Comparison of ENCODE assay signal across 8 mouse cellular contexts in genomic region chr8:85026670-85027515, GRCm38 (mm10). TPM values are rescaled to one million over a fixed set of nuclear protein-coding genes. Genes with fewer than 3 reads are reported as not detected.
DNase-seq lines count a peak whose midpoint lies in the region; ATAC-seq and TF ChIP-seq lines count a peak whose summit lies in the region.

Gene Trir (plus strand): TSS chr8:85026823.

- peaks cover 70% of the 10 kb centered on the region for H3K79me3 ChIP-seq in C2C12 (ENCODE audit: low read depth)

- DNase-seq in brain, embryonic 14.5 days (ENCODE audit: low read depth) = peak; percentile 97
- peak; percentile 98 for DNase-seq in kidney, postnatal 0 days (ENCODE audit: low spot score)
- peak; percentile 93 for DNase-seq in liver, embryonic 11.5 days (ENCODE audit: low spot score)
- DNase-seq in naive thymus-derived CD4-positive, alpha-beta T cell, adult 2 months (ENCODE audit: low read depth) = peak; percentile 93

- peak; percentile 89 for ATAC-seq in heart, embryonic 12.5 days (ENCODE audit: insufficient number of reproducible peaks, low FRiP score)
- ATAC-seq in kidney, postnatal 0 days (replicated peaks; ENCODE audit: low FRiP score, low read depth) = peak; percentile 79
- peak; percentile 83 for ATAC-seq in liver, embryonic 11.5 days (replicated peaks; ENCODE audit: low FRiP score)
- peak; percentile 87 for ATAC-seq in stomach, embryonic 14.5 days (ENCODE audit: insufficient number of reproducible peaks, insufficient read depth, low FRiP score, low read depth)

- TF ChIP-seq CTCF in C2C12 (IDR thresholded peaks at IDR 0.05; ENCODE audit: control insufficient read depth, insufficient read depth, insufficient read length) = no peak
- no peak for TF ChIP-seq CTCF in brain, embryonic 14.5 days (IDR thresholded peaks at IDR 0.05; ENCODE audit: borderline replicate concordance, extremely low read depth, insufficient read depth, insufficient read length)
- TF ChIP-seq CTCF in kidney, postnatal 0 days (IDR thresholded peaks at IDR 0.05; ENCODE audit: low read depth) = no peak

- H3K27me3 ChIP-seq in C2C12 (ENCODE audit: control insufficient read depth, insufficient read depth, insufficient read length) = no peaks in the 10 kb centered on the region
- no peaks in the 10 kb centered on the region for H3K27me3 ChIP-seq in erythroblast, embryonic 14.5 days (ENCODE audit: control insufficient read depth)
- H3K27me3 ChIP-seq in heart, embryonic 12.5 days (replicated peaks) = no peaks in the 10 kb centered on the region
- H3K27me3 ChIP-seq in kidney, postnatal 0 days (ENCODE audit: insufficient read depth, low read length) = no peaks in the 10 kb centered on the region
- H3K27me3 ChIP-seq in liver, embryonic 11.5 days (replicated peaks; ENCODE audit: control insufficient read depth, insufficient read depth, low read length) = no peaks in the 10 kb centered on the region
- no peaks in the 10 kb centered on the region for H3K27me3 ChIP-seq in stomach, embryonic 14.5 days (ENCODE audit: control insufficient read depth, insufficient read depth, low read length)

- under 1% methylated on average over 71 of the region's 75 CpGs for WGBS in heart, embryonic 12.5 days
- under 1% methylated on average over 70 of the region's 75 CpGs for WGBS in kidney, postnatal 0 days
- under 1% methylated on average over 72 of the region's 75 CpGs for WGBS in liver, embryonic 11.5 days
- WGBS in stomach, embryonic 14.5 days = under 1% methylated on average over 69 of the region's 75 CpGs

- peak within 1 kb of the TSS; percentile 84 for H3K27ac ChIP-seq in heart, embryonic 12.5 days (ENCODE audit: poor library complexity, severe bottlenecking)
- peak within 1 kb of the TSS; percentile 91 for H3K27ac ChIP-seq in kidney, postnatal 0 days
- H3K27ac ChIP-seq in liver, embryonic 11.5 days (ENCODE audit: low read depth, low read length) = peak within 1 kb of the TSS; percentile 94
- peak within 1 kb of the TSS; percentile 83 for H3K27ac ChIP-seq in stomach, embryonic 14.5 days (ENCODE audit: low read length)

- H3K4me1 ChIP-seq in erythroblast, embryonic 14.5 days (ENCODE audit: control insufficient read depth) = peaks cover 61% of the 10 kb centered on the region
- peaks cover 36% of the 10 kb centered on the region for H3K4me1 ChIP-seq in heart, embryonic 12.5 days (replicated peaks)
- peaks cover 14% of the 10 kb centered on the region for H3K4me1 ChIP-seq in kidney, postnatal 0 days (replicated peaks; ENCODE audit: insufficient read depth, low read length)
- peaks cover 35% of the 10 kb centered on the region for H3K4me1 ChIP-seq in liver, embryonic 11.5 days (replicated peaks; ENCODE audit: control insufficient read depth, insufficient read depth, low read length)
- H3K4me1 ChIP-seq in stomach, embryonic 14.5 days (ENCODE audit: control insufficient read depth, insufficient read depth, low read length) = peaks cover 28% of the 10 kb centered on the region

- peaks cover 43% of the 10 kb centered on the region for H3K36me3 ChIP-seq in C2C12 (ENCODE audit: control insufficient read depth, insufficient read depth)
- peaks cover 61% of the 10 kb centered on the region for H3K36me3 ChIP-seq in erythroblast, embryonic 14.5 days (ENCODE audit: control insufficient read depth)
- H3K36me3 ChIP-seq in heart, embryonic 12.5 days = peaks cover 48% of the 10 kb centered on the region
- H3K36me3 ChIP-seq in kidney, postnatal 0 days (ENCODE audit: insufficient read depth, low read length) = peaks cover 24% of the 10 kb centered on the region
- peaks cover 37% of the 10 kb centered on the region for H3K36me3 ChIP-seq in liver, embryonic 11.5 days (ENCODE audit: control insufficient read depth, insufficient read depth, low read length)
- peaks cover 42% of the 10 kb centered on the region for H3K36me3 ChIP-seq in stomach, embryonic 14.5 days (ENCODE audit: control insufficient read depth, insufficient read depth, low read length)

- peak within 1 kb of the TSS; percentile 98 for H3K4me2 ChIP-seq in heart, embryonic 12.5 days
- H3K4me2 ChIP-seq in kidney, postnatal 0 days (ENCODE audit: low read length) = peak within 1 kb of the TSS; percentile 93
- peak within 1 kb of the TSS; percentile 92 for H3K4me2 ChIP-seq in liver, embryonic 11.5 days
- peak within 1 kb of the TSS; percentile 95 for H3K4me2 ChIP-seq in stomach, embryonic 14.5 days (replicated peaks; ENCODE audit: low read depth, low read length)

- H3K4me3 ChIP-seq in C2C12 (ENCODE audit: insufficient read depth, poor library complexity, severe bottlenecking) = peak within 1 kb of the TSS; percentile 98
- H3K4me3 ChIP-seq in erythroblast, embryonic 14.5 days (replicated peaks) = peak within 1 kb of the TSS; percentile 99
- H3K4me3 ChIP-seq in heart, embryonic 12.5 days = peak within 1 kb of the TSS; percentile 97
- H3K4me3 ChIP-seq in kidney, postnatal 0 days (replicated peaks; ENCODE audit: low read depth, low read length) = peak within 1 kb of the TSS; percentile 98
- peak within 1 kb of the TSS; percentile 100 for H3K4me3 ChIP-seq in liver, embryonic 11.5 days (ENCODE audit: low read depth, low read length)
- H3K4me3 ChIP-seq in stomach, embryonic 14.5 days (ENCODE audit: low read depth, low read length) = peak within 1 kb of the TSS; percentile 98

- peaks cover 85% of the 10 kb centered on the region for H3K79me2 ChIP-seq in C2C12 (ENCODE audit: control insufficient read depth, insufficient read depth)

- TF ChIP-seq POLR2A in brain, embryonic 14.5 days (IDR thresholded peaks at IDR 0.05; ENCODE audit: borderline replicate concordance, extremely low read depth, insufficient read depth, insufficient read length, poor library complexity, severe bottlenecking) = peak; percentile 96

- peak within 1 kb of the TSS; percentile 100 for H3K9ac ChIP-seq in heart, embryonic 12.5 days
- H3K9ac ChIP-seq in kidney, postnatal 0 days (ENCODE audit: low read depth, low read length) = peak within 1 kb of the TSS; percentile 99
- peak within 1 kb of the TSS; percentile 99 for H3K9ac ChIP-seq in liver, embryonic 11.5 days (ENCODE audit: low read depth, low read length)
- H3K9ac ChIP-seq in stomach, embryonic 14.5 days (replicated peaks; ENCODE audit: low read depth, low read length) = peak within 1 kb of the TSS; percentile 99

- peak within 1 kb of the TSS; percentile 84 for H3ac ChIP-seq in C2C12 (ENCODE audit: control insufficient read depth, insufficient read length, low read depth)

- no peaks in the 10 kb centered on the region for H3K9me3 ChIP-seq in erythroblast, embryonic 14.5 days (ENCODE audit: control insufficient read depth, low read length)
- no peaks in the 10 kb centered on the region for H3K9me3 ChIP-seq in heart, embryonic 12.5 days (replicated peaks)
- H3K9me3 ChIP-seq in kidney, postnatal 0 days (replicated peaks; ENCODE audit: low read length) = no peaks in the 10 kb centered on the region
- no peaks in the 10 kb centered on the region for H3K9me3 ChIP-seq in liver, embryonic 11.5 days (ENCODE audit: control insufficient read depth, low read length)
- no peaks in the 10 kb centered on the region for H3K9me3 ChIP-seq in stomach, embryonic 14.5 days (ENCODE audit: control insufficient read depth, low read depth, low read length)

TF ChIP-seq in C2C12, 6 proteins besides CTCF, POLR2A, EP300 and RAD21:
- no peak for TF ChIP-seq MYOD1 (IDR thresholded peaks at IDR 0.05; ENCODE audit: control insufficient read depth, insufficient read length, low read depth)
- no peak for TF ChIP-seq USF1 (IDR thresholded peaks at IDR 0.05; ENCODE audit: low read depth)
- TF ChIP-seq MAX (IDR thresholded peaks at IDR 0.05) = peak; percentile 91
- no peak for TF ChIP-seq FOSL1 (IDR thresholded peaks at IDR 0.05; ENCODE audit: insufficient read depth, low read length, poor library complexity, severe bottlenecking)

RNA-seq across cellular contexts. Expression of gene Trir, which starts in this region (rescaled TPM):
- polyA plus RNA-seq in C2C12 (2012; fragmentation: generic; extraction: Trizol) = 321 TPM
- 191 and 216 TPM in 2 replicates for polyA plus RNA-seq in brain, embryonic 14.5 days (2012; rRNA removed)
- 77.0 and 92.3 TPM in 2 replicates for polyA plus RNA-seq in erythroblast, embryonic 14.5 days (2012)
- 102 and 109 TPM in 2 replicates for polyA plus RNA-seq in heart, embryonic 12.5 days (2016; fragmentation: Nextera tagmentation; extraction: Ambion mirVana)
- polyA plus RNA-seq in kidney, postnatal 0 days (2015; fragmentation: Nextera tagmentation; extraction: Ambion mirVana) = 120 and 131 TPM in 2 replicates
- 126 and 138 TPM in 2 replicates for polyA plus RNA-seq in liver, embryonic 11.5 days (2014; fragmentation: Nextera tagmentation; extraction: Ambion mirVana)
- polyA plus RNA-seq in stomach, embryonic 14.5 days (2014; fragmentation: Nextera tagmentation; extraction: Ambion mirVana) = 132 and 136 TPM in 2 replicates

Comparison
In these comparisons a context has a peak if more than half of its experiments do, and no peak if none do; other contexts are left out.
1. Peak in every context shown above with its lines: DNase-seq, ATAC-seq, H3K4me3 ChIP-seq and H3K27ac ChIP-seq.